8 mouse cellular contexts compared by ENCODE assay signal in genomic region chr14:102216581-102217368, GRCm38 (mm10).
DNase-seq lines count a peak whose midpoint lies in the region; ATAC-seq lines count a peak whose summit lies in the region.
"Had no signal": no experiment of that assay in that cellular context is flagged by ENCODE, and none has a peak within 500 bp of the region (broad histone marks: within the 10 kb centered on the region; RNA-seq: fewer than 3 reads in every experiment).

No protein-coding gene starts in this region.

- H3K27me3 ChIP-seq in neural tube, embryonic 11.5 days (ENCODE audit: control insufficient read depth, insufficient read depth, low read length): no peaks in the 10 kb centered on the region
- no peaks in the 10 kb centered on the region for H3K27me3 ChIP-seq in limb, embryonic 13.5 days

- no peak overlapping the region for H3K4me3 ChIP-seq in neural tube, embryonic 11.5 days (ENCODE audit: low read depth, low read length)
- H3K4me3 ChIP-seq in limb, embryonic 13.5 days: no peak overlapping the region

- no peaks in the 10 kb centered on the region for H3K4me1 ChIP-seq in neural tube, embryonic 11.5 days (ENCODE audit: control insufficient read depth, insufficient read depth, low read length)
- H3K4me1 ChIP-seq in limb, embryonic 13.5 days: 0 out of 2 replicates have a peak, but pooled peaks cover 3% of the 10 kb centered on the region

- H3K27ac ChIP-seq in neural tube, embryonic 11.5 days (ENCODE audit: low read depth, low read length): no peak overlapping the region
- H3K27ac ChIP-seq in limb, embryonic 13.5 days: no peak overlapping the region
- H3K27ac ChIP-seq: macrophage had no signal

- DNase-seq in neural tube, embryonic 11.5 days (ENCODE audit: low spot score): no peak
- no peak for DNase-seq in neural tube, embryonic 10.5 days (ENCODE audit: extremely low spot score, low spot score)
- peak; percentile 4 for DNase-seq in kidney, adult 9 months
- DNase-seq in spleen, adult 12 weeks (ENCODE audit: low spot score): no peak
- DNase-seq in cerebellum, adult 11-12 months: no peak
- DNase-seq in adrenal gland, postnatal 4 days (ENCODE audit: low spot score in 2 of 2): no peak

- 69% methylated on average over 7 of the region's 7 CpGs for WGBS in neural tube, embryonic 11.5 days
- 42% methylated on average over 7 of the region's 7 CpGs for WGBS in limb, embryonic 13.5 days

- no peaks in the 10 kb centered on the region for H3K36me3 ChIP-seq in neural tube, embryonic 11.5 days (ENCODE audit: control insufficient read depth, insufficient read depth, low read length)
- no peaks in the 10 kb centered on the region for H3K36me3 ChIP-seq in limb, embryonic 13.5 days

- peak; percentile 64; the same call in 1 of the 2 replicates for ATAC-seq in neural tube, embryonic 11.5 days (ENCODE audit: insufficient read depth, low FRiP score, low TSS enrichment)
- peak; percentile 89 for ATAC-seq in limb, embryonic 13.5 days (ENCODE audit: low FRiP score, low read depth)

- no peak overlapping the region for H3K9ac ChIP-seq in neural tube, embryonic 11.5 days (ENCODE audit: low read length)
- no peak overlapping the region for H3K9ac ChIP-seq in limb, embryonic 13.5 days

- no peak overlapping the region for H3K4me2 ChIP-seq in neural tube, embryonic 11.5 days (ENCODE audit: low read depth)
- no peak overlapping the region for H3K4me2 ChIP-seq in limb, embryonic 13.5 days (replicated peaks)

- no peaks in the 10 kb centered on the region for H3K9me3 ChIP-seq in neural tube, embryonic 11.5 days (ENCODE audit: control insufficient read depth, low read length)
- no peaks in the 10 kb centered on the region for H3K9me3 ChIP-seq in limb, embryonic 13.5 days
